Mouse (Mus musculus) telencephalon, adult 2 months (tissue): ENCODE measurements around the gene Cdipt.
A peak's percentile ranks its signal among the peaks of the same experiment; 100 is the strongest.

Experiments
- DNase-seq: peaks from one replicate; pipeline ENCODE4 v3.0.0-alpha.2; 2011; ENCODE audit warnings: low read depth, low spot score

Gene Cdipt

DNA sequence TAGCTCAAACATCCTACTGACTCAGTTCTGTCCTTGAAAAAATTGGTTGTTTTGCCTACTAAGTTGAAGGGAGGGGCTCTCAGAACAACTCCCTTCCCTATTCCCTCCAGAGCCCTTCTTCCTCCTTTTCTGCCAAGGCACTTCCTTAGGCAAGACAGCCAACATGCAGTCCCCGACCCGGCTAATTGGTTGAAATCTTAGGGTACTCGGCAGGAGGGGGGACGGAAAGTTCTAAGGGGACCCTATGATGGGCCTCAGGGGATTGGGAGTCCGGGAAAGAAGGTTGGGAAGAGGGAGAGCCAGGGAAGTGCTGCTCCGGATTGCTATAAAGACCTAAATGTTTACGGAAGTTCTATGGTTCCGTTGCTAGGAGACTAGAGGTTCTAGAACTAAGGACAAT is 221 bp upstream of the Cdipt start:
- DNase-seq, result no peak

DNA sequence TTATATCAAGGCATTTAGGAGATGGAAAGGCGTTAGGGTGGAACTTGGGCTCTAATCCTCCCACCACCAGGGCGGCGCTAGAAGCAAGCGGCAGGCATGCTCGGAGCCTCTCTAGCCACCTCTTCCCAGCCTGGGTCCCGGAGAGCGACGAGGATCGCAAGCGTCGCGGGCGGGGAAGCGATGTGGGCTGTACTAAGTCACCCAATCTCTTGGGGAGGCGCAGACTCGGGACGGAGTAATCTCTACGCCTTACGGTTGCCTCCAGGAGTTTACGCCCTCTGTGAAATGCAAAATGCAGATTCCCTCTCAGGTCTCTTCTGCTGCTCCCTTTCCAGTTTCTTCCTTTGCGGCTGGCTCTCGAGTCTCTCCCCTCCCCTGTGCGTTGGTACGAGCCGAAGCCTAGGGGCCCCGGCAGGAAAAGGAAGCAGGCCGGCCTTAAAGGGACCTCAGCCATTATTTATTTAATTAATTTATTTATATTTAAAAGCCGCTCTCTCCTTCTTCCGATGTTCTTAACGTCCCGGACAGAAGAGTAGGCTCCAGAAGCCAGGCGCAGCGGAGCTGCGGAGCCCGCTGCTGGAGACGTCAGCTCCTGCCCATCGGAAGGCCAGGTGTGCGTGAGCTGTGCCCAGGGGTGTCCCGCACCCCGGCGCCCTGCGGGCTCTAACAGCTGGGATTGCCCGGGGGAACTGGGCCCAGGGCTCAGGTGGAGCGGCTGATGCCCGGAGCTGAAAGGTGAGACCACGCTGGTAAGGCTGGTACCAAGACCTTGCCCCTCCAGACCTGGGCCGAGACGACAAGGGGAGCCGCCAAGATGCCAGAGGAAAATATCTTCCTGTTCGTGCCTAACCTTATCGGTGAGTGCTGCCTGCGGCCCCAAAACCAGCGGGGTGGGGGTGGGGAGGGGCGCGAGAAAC is 494 bp downstream of the Cdipt start, which contains the start of gene Cdiptos:
Gene Cdiptos, minus strand, starts transcription at position 149 of the 917 bp plus-strand sequence.
- peak; percentile 98 for DNase-seq

- no peak for DNase-seq
These were observed 1.3 kb downstream of the Cdipt start for GRCm38 (mm10) chr7:126976878-126977459.

- DNase-seq, result no peak
These were observed 3.1 kb downstream of the Cdipt start for GRCm38 (mm10) chr7:126978841-126979240.

- DNase-seq, result no peak
These were observed 5.9 kb downstream of the Cdipt start for GRCm38 (mm10) chr7:126981601-126982000.

DNA sequence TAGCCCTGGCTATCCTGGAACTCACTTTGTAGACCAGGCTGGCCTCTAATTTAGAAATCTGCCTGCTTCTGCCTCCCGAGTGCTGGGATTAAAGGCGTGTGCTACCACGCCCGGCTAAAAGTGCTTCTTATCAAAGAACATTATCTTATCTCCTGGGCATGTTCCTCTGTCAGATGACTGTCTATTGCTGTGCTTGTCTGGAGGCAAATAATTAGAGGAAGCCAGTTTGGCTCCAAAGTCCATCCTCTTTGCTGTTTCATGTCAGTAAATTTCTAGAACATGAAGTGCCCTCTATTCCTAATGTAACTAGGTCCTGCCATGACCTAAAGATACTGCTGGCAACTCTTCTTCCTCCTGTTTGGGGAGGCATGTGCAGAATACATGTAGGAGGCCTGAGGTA is 6.3 kb downstream of the Cdipt start:
- DNase-seq, result no peak

DNA sequence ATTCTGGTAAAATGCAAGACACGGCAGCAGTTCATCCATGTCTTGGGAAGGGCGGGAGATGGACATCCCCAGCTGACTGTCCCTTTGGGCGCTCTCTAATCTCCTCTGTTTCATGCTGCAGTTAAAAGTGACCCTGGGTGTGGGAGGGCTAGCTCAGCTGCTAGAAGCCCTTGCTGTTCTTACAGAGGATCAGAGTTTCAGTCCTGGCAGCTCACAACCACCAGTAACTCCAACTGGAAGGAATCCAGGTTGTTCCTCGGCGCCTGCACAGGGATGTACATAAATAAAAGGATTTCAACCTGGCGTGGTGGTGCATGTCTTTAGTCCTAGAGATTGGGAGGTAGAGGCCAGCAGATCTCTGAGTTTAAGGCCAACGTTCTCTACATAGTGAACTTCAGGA is 7.4 kb downstream of the Cdipt start:
- DNase-seq, result no peak

GRCm38 (mm10) chr7:126984667-126985444 is 9.1 kb downstream of the Cdipt start:
- peak; percentile 83 for DNase-seq

DNA sequence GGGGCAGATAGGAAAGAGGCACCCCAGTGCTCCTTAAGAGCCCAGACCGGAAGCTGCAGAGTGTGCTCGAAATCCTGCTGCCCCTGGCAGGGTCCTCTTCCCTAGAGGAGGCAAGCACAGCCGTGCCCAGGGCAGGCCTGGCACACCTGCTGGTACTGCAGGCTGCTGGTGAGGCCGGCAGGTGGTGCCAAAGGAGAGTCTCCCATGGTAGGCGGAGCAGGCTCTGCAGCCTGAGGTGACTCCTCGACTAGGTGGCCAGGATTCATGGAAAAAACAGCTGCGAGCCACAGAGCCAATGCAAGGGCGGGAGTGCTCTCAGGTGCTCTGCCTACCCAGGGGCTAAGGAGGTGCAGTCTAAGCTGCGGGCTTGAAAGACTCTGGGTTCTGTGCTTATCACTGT is 10.6 kb downstream of the Cdipt start:
- DNase-seq, result no peak

DNA sequence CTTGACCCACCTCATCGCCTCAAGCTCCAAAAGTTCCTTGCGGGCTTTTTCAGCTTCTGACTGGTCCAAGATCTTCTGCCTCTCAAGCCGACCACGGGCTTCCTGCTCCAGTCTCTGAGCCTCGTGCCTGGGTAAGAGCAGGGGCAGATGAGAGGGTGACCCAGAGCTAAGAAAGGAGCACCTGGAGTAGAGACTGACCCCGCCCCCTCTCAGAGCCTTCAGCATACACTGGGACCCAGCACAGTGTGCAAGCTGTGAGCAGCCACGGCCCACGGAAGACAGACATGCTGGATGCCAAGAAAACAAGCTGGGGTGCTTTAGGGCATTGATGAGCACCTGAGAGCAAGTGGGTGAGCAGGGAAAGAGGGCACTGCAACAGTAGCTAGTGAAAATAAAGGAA is 13.1 kb downstream of the Cdipt start:
- DNase-seq, result no peak

GRCm38 (mm10) chr7:126996449-126996848 is 20.7 kb downstream of the Cdipt start:
- no peak for DNase-seq

DNA sequence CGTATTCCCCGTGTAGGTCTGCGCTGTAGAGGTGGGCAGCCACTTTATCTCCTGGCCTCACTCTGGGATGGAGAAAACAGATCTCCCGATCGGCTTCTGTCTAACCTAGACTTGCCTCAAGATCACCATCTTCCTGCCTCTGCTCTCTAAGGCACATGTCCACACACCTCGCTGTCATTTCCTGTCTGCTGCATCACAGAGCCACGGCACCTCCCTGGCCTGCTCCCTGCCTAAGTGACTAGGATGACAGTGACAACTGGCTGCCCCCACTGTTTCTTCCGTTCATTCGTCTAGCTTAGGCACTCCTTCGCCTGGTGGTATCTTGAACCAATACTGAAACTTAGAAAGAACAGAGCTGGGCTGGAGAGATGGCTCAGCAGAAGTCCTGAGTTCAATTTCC is 23.9 kb downstream of the Cdipt start:
- DNase-seq, result no peak

- DNase-seq, result no peak
These were observed 27.9 kb downstream of the Cdipt start for GRCm38 (mm10) chr7:127003620-127004019.

DNA sequence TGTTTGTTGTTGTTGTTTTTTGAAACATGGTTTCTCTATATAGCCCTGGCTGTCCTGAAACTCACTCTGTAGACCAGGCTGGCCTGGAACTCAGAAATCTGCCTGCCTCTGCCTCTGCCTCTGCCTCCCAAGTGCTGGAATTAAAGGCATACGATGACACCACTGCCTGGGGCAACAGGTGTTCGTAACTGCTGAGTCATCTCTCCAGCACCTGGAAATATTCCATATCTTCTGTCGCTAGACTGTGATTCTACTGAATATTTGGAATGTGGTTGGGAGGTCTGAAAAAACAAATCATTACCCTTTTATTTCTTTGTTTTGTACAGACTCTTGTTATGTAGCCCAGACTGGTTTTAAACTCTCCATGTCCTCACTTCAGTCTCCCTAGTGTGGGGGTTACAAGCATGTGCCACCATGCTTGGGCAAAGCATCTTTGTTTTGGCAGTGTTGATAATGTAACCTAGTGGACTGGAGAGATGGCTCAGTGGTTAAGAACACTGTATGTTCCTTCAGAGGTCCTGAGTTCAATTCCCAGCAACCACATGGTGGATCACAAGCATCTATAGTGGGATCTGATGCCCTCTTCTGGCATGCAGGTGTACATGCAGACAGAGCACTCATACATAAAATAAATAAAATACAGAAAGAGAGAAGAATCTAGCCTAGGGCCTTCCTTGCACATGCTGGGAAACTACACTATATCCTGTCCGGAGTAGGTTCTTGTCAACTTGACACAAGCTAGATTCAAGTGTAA is 28.6 kb downstream of the Cdipt start:
- DNase-seq, result no peak

DNA sequence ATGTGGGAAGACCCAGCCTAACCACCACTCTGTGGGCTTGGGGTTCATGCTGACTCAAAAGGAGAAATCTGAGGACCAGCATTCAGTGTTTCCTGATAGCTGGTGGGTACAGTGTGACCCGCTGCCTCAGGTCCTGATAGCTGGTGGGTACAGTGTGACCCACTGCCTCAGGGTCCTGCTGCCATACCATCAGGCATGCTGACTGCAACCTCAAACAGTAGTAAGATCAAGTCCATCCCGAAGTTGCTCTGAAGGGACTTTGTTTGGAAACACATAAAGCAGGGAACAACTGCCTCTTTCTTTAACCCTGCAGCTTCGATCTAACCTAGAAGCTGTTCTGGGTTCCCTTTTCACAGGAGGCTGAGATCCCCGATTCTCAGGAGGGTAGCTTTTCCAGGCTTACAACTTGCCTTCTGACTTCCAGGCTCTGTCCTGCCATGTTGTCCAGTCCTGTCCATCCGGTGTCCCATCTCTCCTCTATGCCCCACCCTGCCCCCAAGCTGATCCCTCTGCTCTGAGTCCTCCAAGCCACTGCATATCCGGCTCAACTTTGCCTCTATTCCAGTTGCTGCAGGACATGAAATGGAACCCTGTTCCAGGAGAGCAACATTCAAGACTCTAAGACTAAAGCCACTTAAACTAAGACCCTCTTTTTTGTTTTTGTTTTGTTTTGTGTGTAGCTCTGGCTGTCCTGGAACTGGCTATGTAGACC is 31.8 kb downstream of the Cdipt start:
- DNase-seq, result no peak

DNA sequence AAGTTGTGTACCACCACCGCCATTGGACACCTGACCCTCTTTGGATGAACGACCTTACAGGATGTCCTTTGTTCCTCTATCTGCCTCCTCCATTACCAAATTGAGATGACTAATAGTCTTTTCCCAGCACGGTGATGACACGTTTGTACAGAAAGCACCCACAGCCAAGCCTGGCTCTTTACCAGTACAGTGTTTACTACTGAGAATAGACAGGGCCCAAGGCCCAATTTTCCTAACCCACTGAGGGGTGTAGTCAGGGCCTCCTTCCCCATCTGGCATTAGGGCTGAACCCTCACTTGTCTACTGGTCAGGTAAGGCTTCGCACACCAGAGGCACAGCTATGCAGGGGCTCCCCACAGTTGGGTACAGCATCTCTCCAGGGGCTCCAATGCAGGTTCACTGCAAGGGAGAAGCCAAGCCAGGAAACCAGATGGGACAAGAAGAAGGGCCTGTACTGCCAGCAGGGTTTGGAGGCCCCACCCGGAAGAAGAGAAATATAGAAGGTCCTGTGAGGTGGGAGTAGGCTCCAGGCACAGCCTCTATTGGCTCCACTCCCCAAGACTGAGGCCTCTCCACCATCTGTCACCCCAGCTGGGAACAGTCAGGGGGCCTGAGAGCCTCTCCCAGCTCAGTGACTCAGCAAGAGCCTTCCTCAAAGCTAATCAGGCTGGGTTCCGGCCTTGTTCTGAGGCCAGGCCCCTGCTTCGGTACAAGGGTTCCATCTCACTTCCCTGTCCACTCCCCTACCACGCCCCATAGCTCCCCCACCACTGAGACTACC is 32.7 kb downstream of the Cdipt start:
- DNase-seq, result peak; percentile 87

DNA sequence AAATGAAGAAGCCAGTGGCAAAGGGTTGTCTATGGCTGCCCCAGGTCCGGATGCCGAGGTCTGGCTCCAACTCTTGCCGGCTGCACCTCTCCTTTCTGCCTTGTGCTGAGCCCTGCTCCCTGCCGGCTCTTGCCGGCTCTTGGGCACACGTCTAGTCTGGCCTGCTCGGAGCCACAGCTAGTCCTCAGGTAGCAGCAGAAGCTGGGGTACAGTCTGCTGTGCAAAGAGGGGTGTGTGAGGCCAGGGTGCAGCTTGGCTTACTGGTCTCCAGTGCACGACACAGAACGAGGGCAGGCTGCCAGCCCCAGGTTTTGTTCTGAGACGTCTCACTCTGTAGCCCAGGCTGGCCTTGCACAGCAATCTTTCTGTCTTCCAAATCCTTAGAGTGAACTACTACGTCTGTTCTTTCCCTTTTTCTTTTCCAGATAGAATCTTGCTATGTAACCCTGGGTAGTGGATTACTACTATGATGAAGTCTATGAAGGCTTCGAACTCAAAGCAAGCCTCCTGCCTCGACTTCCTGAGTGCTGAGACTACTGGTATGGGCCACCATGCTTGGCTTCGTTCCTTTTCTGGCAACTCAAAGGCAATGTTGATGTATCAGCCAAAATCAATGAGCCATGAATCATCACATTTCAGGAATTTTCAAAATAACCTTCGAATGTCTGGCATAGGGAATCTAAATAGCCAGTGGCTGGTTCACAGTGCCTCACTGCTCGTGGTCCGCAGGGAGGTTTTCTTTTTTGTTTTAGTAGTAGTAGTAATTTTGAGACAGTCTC is 33.8 kb downstream of the Cdipt start:
- DNase-seq, result no peak

- DNase-seq, result no peak
These were observed 35.3 kb downstream of the Cdipt start for GRCm38 (mm10) chr7:127011051-127011450.

DNA sequence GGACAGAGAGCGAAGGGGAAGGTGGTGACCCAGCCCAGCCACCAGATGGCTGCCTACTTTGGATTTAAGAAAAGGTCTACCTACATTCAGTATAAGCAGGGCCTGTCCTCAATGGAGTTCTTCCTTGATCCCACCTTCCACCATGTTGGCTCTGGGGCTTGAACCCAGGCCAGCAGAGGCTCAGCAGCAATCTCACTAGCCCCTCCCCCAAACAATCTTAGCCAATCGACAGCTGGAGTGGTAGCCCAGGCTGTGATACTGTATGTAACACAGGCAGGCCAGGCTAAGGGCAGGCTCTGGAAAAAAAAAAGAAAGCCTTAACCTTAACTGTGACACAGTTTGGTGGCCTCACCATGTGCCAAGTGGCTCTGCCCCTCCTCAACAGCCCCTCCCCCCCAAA is 36.0 kb downstream of the Cdipt start:
- DNase-seq, result no peak
